Mouse (Mus musculus) ES-Bruce4 (cell line): ENCODE data around the gene Npy2r. TPM values are rescaled to one million over a fixed set of nuclear protein-coding genes. Genes with fewer than 3 reads are reported as not detected.

Source experiments
- H3K27ac ChIP-seq: 2 replicates; pipeline ENCODE4 v1.5.1; 2012; ENCODE audit warnings: low read length, inconsistent platforms; ENCODE audit not compliant: insufficient read depth
- H3K27me3 ChIP-seq: 2 replicates; pipeline ENCODE4 v1.6.1; 2012; ENCODE audit warnings: mild to moderate bottlenecking, low read length, inconsistent platforms; ENCODE audit not compliant: control insufficient read depth, poor library complexity, insufficient read depth, severe bottlenecking
- H3K36me3 ChIP-seq: 2 replicates; pipeline ENCODE4 v1.6.1; 2012; ENCODE audit warnings: inconsistent platforms, mild to moderate bottlenecking, low read length, moderate library complexity; ENCODE audit not compliant: control insufficient read depth, poor library complexity, insufficient read depth, severe bottlenecking
- H3K4me1 ChIP-seq: one replicate; pipeline ENCODE4 v1.8.1; 2011; ENCODE audit warnings: low read length; ENCODE audit not compliant: control insufficient read depth, insufficient read depth
- H3K4me3 ChIP-seq: 2 replicates; pipeline ENCODE4 v1.5.1; 2011; ENCODE audit warnings: low read depth, mild to moderate bottlenecking, low read length
- H3K9ac ChIP-seq: 2 replicates; pipeline ENCODE4 v1.6.1; 2012; ENCODE audit warnings: low read depth, mild to moderate bottlenecking, inconsistent platforms; ENCODE audit not compliant: poor library complexity, severe bottlenecking
- H3K9me3 ChIP-seq: replicated peaks from 2 replicates; pipeline ENCODE4 v1.6.1; 2012; ENCODE audit warnings: mild to moderate bottlenecking, low read length, inconsistent platforms; ENCODE audit not compliant: control insufficient read depth, poor library complexity, insufficient read depth, severe bottlenecking
- CTCF ChIP-seq: IDR thresholded peaks from one replicate; pipeline ENCODE4 v1.8.1; 2011; ENCODE audit warnings: low read depth, low read length
- EP300 ChIP-seq: IDR thresholded peaks from 2 replicates; pipeline ENCODE4 v1.6.1; 2011; ENCODE audit warnings: low read depth, low read length; ENCODE audit not compliant: insufficient read depth
- POLR2A ChIP-seq: IDR thresholded peaks from one replicate; pipeline ENCODE4 v1.8.1; 2011; ENCODE audit warnings: low read length; ENCODE audit not compliant: insufficient read depth
- polyA plus RNA-seq: library from polyadenylated mRNA; stranded (reverse); fragments of >200 nt; gene quantifications from 2 replicates; pipeline ENCODE4 v1.2.4, GENCODE M21; 2011; ENCODE audit warnings: low read depth; ENCODE audit not compliant: missing spikeins, insufficient read depth, insufficient read length

The Npy2r gene
- polyA plus RNA-seq, 1 experiment, result not detected

DNA sequence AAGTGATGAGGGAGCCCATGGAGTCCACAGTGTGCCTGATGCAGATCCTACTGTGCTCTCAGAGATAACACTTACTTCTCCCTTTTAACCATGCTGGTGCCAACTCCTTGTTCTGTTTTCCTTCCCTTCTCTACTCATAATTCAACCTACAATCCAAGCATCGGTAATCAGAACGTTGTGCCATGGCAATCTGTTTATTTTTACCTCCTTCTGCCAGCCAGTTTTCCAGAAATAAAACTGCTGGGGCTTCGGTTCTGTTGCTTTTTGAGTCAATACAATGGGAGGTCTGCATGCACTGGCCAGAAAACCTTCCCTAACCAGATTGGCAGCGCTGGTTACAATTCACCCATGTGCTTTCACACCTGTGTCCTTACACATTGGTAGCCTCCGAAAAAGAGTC, 7.9 kb downstream of the Npy2r start:
- no peak overlapping the region for H3K9ac ChIP-seq
- no peak overlapping the region for H3K27ac ChIP-seq
- H3K27me3 ChIP-seq, result no peaks in the 10 kb centered on the region
- no peak overlapping the region for H3K4me3 ChIP-seq
- no peaks in the 10 kb centered on the region for H3K4me1 ChIP-seq
- no peaks in the 10 kb centered on the region for H3K36me3 ChIP-seq
- TF ChIP-seq POLR2A (no peak), EP300 (no peak), CTCF (no peak)
- no peaks in the 10 kb centered on the region for H3K9me3 ChIP-seq

DNA sequence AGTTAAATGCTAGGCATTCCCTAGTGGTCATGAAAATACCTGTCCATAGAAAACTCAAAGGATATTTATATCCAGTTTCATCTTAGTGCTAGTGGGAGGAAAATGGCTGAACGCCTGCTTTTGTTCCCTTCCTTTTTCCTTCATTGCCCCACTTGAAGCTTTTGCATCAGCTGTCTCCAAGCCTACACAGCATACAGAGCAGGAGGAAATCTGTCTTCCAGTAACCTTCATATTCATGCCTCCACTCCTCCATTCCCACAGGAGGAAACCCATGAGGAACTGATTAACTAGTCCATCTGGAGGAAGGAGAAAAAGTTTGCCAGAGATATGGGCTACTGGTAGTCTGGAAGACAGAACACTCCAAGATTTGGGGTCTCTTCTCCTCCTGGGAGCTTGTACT, 23.1 kb downstream of the Npy2r start:
- Histone ChIP-seq H3K27ac (no peak overlapping the region), H3K9ac (no peak overlapping the region), H3K27me3 (no peaks in the 10 kb centered on the region), H3K36me3 (no peaks in the 10 kb centered on the region), H3K4me1 (no peaks in the 10 kb centered on the region), H3K9me3 (no peaks in the 10 kb centered on the region), H3K4me3 (no peak overlapping the region)
- TF ChIP-seq EP300, result no peak
- no peak for TF ChIP-seq POLR2A
- TF ChIP-seq CTCF, result no peak

GRCm38 (mm10) chr3:82498006-82498405, 49.9 kb downstream of the Npy2r start:
- Histone ChIP-seq H3K27me3 (no peaks in the 10 kb centered on the region; the same call in 1 of the 2 replicates), H3K4me3 (no peak overlapping the region), H3K27ac (no peak overlapping the region), H3K9ac (no peak overlapping the region), H3K36me3 (no peaks in the 10 kb centered on the region), H3K4me1 (no peaks in the 10 kb centered on the region), H3K9me3 (no peaks in the 10 kb centered on the region)
- TF ChIP-seq EP300 (no peak), CTCF (no peak), POLR2A (no peak)

Other genes starting within 250 kb of the Npy2r start
- 10.2 and 12.3 TPM in 2 replicates for gene Map9, start 190.0 kb downstream of the Npy2r start, polyA plus RNA-seq